Comparison of ENCODE assay signal across 20 mouse cellular contexts in the genomic region with DNA sequence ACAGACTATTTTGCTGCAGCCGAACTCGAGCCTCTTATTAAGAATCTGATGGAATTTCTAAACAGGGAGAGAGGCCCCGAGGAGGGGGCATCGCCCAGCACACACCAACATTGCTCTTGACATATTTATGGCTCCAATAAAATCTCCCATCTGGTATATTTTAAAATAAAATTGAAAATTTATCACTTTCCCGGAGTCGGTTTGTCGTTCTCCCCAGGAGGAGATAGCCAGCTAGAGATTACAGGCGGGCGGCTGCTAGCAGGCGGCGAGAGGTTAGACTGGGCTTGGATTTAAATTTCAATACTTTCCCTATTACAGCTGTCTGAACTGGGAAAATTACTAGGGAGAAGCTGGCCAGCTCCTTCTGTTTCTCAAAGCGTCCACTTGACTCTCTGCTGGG.
A peak's percentile ranks its signal among the peaks of the same experiment; 100 is the strongest.
DNase-seq lines count a peak whose midpoint lies in the region; ATAC-seq and TF ChIP-seq lines count a peak whose summit lies in the region.
"Had no signal": no experiment of that assay in that cellular context is flagged by ENCODE, and none has a peak within 500 bp of the region (broad histone marks: within the 10 kb centered on the region; RNA-seq: fewer than 3 reads in every experiment).

No protein-coding gene starts in this region.

- TF ChIP-seq CTCF in thymus, adult 2 months (IDR thresholded peaks at IDR 0.05; ENCODE audit: borderline replicate concordance, control insufficient read depth, extremely low read depth, insufficient read depth, low read length, poor library complexity): no peak

- ATAC-seq in heart, embryonic 13.5 days (ENCODE audit: extremely low read depth, insufficient number of reproducible peaks, low FRiP score, low TSS enrichment): no peak
- ATAC-seq in kidney, embryonic 15.5 days (replicated peaks; ENCODE audit: low FRiP score): no peak; the same call in 1 of the 2 replicates
- 0 out of 2 replicates have a peak, but pooled peaks have one; percentile 58 for ATAC-seq in neural tube, embryonic 13.5 days (ENCODE audit: low read depth)
- ATAC-seq in neural tube, embryonic 15.5 days (ENCODE audit: low FRiP score): peak; percentile 49; the same call in 1 of the 2 replicates
- ATAC-seq: forebrain, embryonic 13.5 days; midbrain, embryonic 16.5 days had no signal

- no peak overlapping the region for H3K4me3 ChIP-seq in heart, embryonic 13.5 days
- H3K4me3 ChIP-seq in kidney, embryonic 15.5 days (replicated peaks): no peak overlapping the region
- H3K4me3 ChIP-seq in neural tube, embryonic 13.5 days: no peak overlapping the region
- H3K4me3 ChIP-seq in neural tube, embryonic 15.5 days (replicated peaks): no peak overlapping the region
- no peak overlapping the region for H3K4me3 ChIP-seq in thymus, adult 2 months (ENCODE audit: control insufficient read depth, insufficient read depth, low read length)
- H3K4me3 ChIP-seq: forebrain, embryonic 13.5 days; heart, embryonic 10.5 days; left cerebral cortex, adult 2 months had no signal

- WGBS in heart, embryonic 13.5 days: 55% methylated on average over 12 of the region's 12 CpGs
- WGBS in kidney, embryonic 15.5 days: 27% methylated on average over 12 of the region's 12 CpGs
- WGBS in neural tube, embryonic 13.5 days: 40% methylated on average over 12 of the region's 12 CpGs
- WGBS in neural tube, embryonic 15.5 days: 35% methylated on average over 12 of the region's 12 CpGs
- 95% methylated on average over 12 of the region's 12 CpGs for WGBS in thymus, adult 2 months

- H3K9ac ChIP-seq in heart, embryonic 13.5 days: no peak overlapping the region
- H3K9ac ChIP-seq in kidney, embryonic 15.5 days: no peak overlapping the region
- no peak overlapping the region; the same call in 1 of the 2 replicates for H3K9ac ChIP-seq in neural tube, embryonic 13.5 days
- no peak overlapping the region for H3K9ac ChIP-seq in neural tube, embryonic 15.5 days (replicated peaks)
- H3K9ac ChIP-seq: forebrain, embryonic 13.5 days had no signal

- H3K27me3 ChIP-seq in heart, embryonic 13.5 days (replicated peaks): no peaks in the 10 kb centered on the region
- 0 out of 2 replicates have a peak, but pooled peaks cover 5% of the 10 kb centered on the region for H3K27me3 ChIP-seq in kidney, embryonic 15.5 days
- H3K27me3 ChIP-seq in neural tube, embryonic 13.5 days: no peaks in the 10 kb centered on the region
- no peaks in the 10 kb centered on the region for H3K27me3 ChIP-seq in neural tube, embryonic 15.5 days (replicated peaks)
- H3K27me3 ChIP-seq in thymus, adult 2 months (ENCODE audit: control insufficient read depth, insufficient read depth, low read length): no peaks in the 10 kb centered on the region

- no peak overlapping the region for H3K27ac ChIP-seq in heart, embryonic 13.5 days (replicated peaks)
- H3K27ac ChIP-seq in kidney, embryonic 15.5 days: peak overlapping the region; percentile 59
- H3K27ac ChIP-seq in neural tube, embryonic 13.5 days (replicated peaks): peak overlapping the region; percentile 57
- H3K27ac ChIP-seq in neural tube, embryonic 15.5 days (replicated peaks): peak overlapping the region; percentile 30; the same call in 1 of the 2 replicates
- no peak overlapping the region for H3K27ac ChIP-seq in thymus, adult 2 months (ENCODE audit: control insufficient read depth, insufficient read depth, low read length)
- H3K27ac ChIP-seq: forebrain, embryonic 13.5 days; heart, embryonic 10.5 days; left cerebral cortex, adult 2 months had no signal

- peaks cover 27% of the 10 kb centered on the region for H3K4me1 ChIP-seq in heart, embryonic 13.5 days
- peaks cover 23% of the 10 kb centered on the region for H3K4me1 ChIP-seq in kidney, embryonic 15.5 days
- H3K4me1 ChIP-seq in neural tube, embryonic 13.5 days (replicated peaks): peaks cover 29% of the 10 kb centered on the region
- peaks cover 20% of the 10 kb centered on the region for H3K4me1 ChIP-seq in neural tube, embryonic 15.5 days
- H3K4me1 ChIP-seq in thymus, adult 2 months (replicated peaks; ENCODE audit: control insufficient read depth, insufficient read depth, low read length): no peaks in the 10 kb centered on the region

- H3K36me3 ChIP-seq in heart, embryonic 13.5 days: no peaks in the 10 kb centered on the region
- H3K36me3 ChIP-seq in kidney, embryonic 15.5 days: no peaks in the 10 kb centered on the region
- no peaks in the 10 kb centered on the region for H3K36me3 ChIP-seq in neural tube, embryonic 13.5 days
- no peaks in the 10 kb centered on the region for H3K36me3 ChIP-seq in neural tube, embryonic 15.5 days
- no peaks in the 10 kb centered on the region for H3K36me3 ChIP-seq in thymus, adult 2 months (ENCODE audit: control insufficient read depth, insufficient read depth, low read length)
- H3K36me3 ChIP-seq: heart, embryonic 10.5 days had no signal

- H3K9me3 ChIP-seq in heart, embryonic 13.5 days: no peaks in the 10 kb centered on the region
- no peaks in the 10 kb centered on the region for H3K9me3 ChIP-seq in kidney, embryonic 15.5 days (replicated peaks)
- no peaks in the 10 kb centered on the region for H3K9me3 ChIP-seq in neural tube, embryonic 13.5 days
- H3K9me3 ChIP-seq in neural tube, embryonic 15.5 days (replicated peaks): no peaks in the 10 kb centered on the region
- H3K9me3 ChIP-seq: forebrain, embryonic 13.5 days; heart, embryonic 10.5 days had no signal

- DNase-seq in heart, adult 9 months (ENCODE audit: low spot score in 2 of 2): no peak
- no peak for DNase-seq in kidney, adult 8-10 months
- no peak for DNase-seq in neural tube, embryonic 10.5 days (ENCODE audit: extremely low spot score, low spot score)
- no peak for DNase-seq in thymus, adult 2 months
- DNase-seq: adrenal gland, adult 8-10 months; cerebellum, adult 11 months; cerebellum, postnatal 14 days; embryo, embryonic 11 days; gastrocnemius, postnatal 36 days; heart, postnatal 14 days; kidney, adult 18-20 months; lung, postnatal 10 days had no signal

- H3K4me2 ChIP-seq in heart, embryonic 13.5 days: peak overlapping the region; percentile 15; the same call in 1 of the 2 replicates
- H3K4me2 ChIP-seq in kidney, embryonic 15.5 days: peak overlapping the region; percentile 19; the same call in 1 of the 2 replicates
- no peak overlapping the region for H3K4me2 ChIP-seq in neural tube, embryonic 13.5 days
- H3K4me2 ChIP-seq in neural tube, embryonic 15.5 days: no peak overlapping the region
- H3K4me2 ChIP-seq: forebrain, embryonic 13.5 days had no signal

- TF ChIP-seq POLR2A in thymus, adult 2 months (IDR thresholded peaks at IDR 0.05; ENCODE audit: control insufficient read depth, extremely low read depth, insufficient read depth, low read length, poor library complexity): no peak

Comparison
In these comparisons a context has a peak if more than half of its experiments do, and no peak if none do; other contexts are left out.
1. ATAC-seq: peak in neural tube, embryonic 13.5 days (single experiment) and neural tube, embryonic 15.5 days (single experiment); none in heart, embryonic 13.5 days (single experiment) and kidney, embryonic 15.5 days (single experiment).
2. H3K27ac ChIP-seq: peak in kidney, embryonic 15.5 days (single experiment), neural tube, embryonic 13.5 days (single experiment) and neural tube, embryonic 15.5 days (single experiment); none in heart, embryonic 13.5 days (single experiment) and thymus, adult 2 months (single experiment).
3. H3K4me2 ChIP-seq: peak in heart, embryonic 13.5 days (single experiment) and kidney, embryonic 15.5 days (single experiment); none in neural tube, embryonic 13.5 days (single experiment) and neural tube, embryonic 15.5 days (single experiment).